Mouse (Mus musculus): ENCODE data around the gene Mall. TPM values are rescaled to one million over a fixed set of nuclear protein-coding genes. Genes with fewer than 3 reads are reported as not detected.

Mall gene
- total and polyA plus RNA-seq, 3 experiments, result 0.11 TPM; not detected in 2

GRCm38 (mm10) chr2:127655419-127655818, 74.3 kb downstream of the Mall start:
- H3K27me3 ChIP-seq (replicated peaks), result peaks cover 82% of the 10 kb centered on the region
- no peak overlapping the region for H3K27ac ChIP-seq (ENCODE audit: insufficient read depth, low read depth)
- H3K79me2 ChIP-seq (replicated peaks; ENCODE audit: control insufficient read depth, extremely low read depth, insufficient read depth, poor library complexity, severe bottlenecking), result no peaks in the 10 kb centered on the region
- in situ Hi-C loops (cut with MboI; ENCODE audit: low pct_ligation_motif_present, low pct_unique_long_range_greater_than_20kb, low sequenced_read_pairs), result no loop called here
- no peak overlapping the region for H3K9ac ChIP-seq (ENCODE audit: insufficient read depth, low read depth)
- H3K36me3 ChIP-seq (replicated peaks in 1 of 2; ENCODE audit: control insufficient read depth in 1 of 2, insufficient read depth in 1 of 2, low read length in 1 of 2), result no peaks in the 10 kb centered on the region
- dilution Hi-C loops (cut with MboI; ENCODE audit: extremely low pct_ligation_motif_present, extremely low pct_unique_long_range_greater_than_20kb, low sequenced_read_pairs), result no loop called here
- TF ChIP-seq MAX (IDR thresholded peaks at IDR 0.05; ENCODE audit: low read length) (no peak), EP300 (IDR thresholded peaks at IDR 0.05; ENCODE audit: low read length) (no peak), IRF4 (IDR thresholded peaks at IDR 0.05; ENCODE audit: low read depth, low read length) (no peak), UBTF (IDR thresholded peaks at IDR 0.05; ENCODE audit: low read depth, low read length) (no peak), POLR2A (IDR thresholded peaks at IDR 0.05; ENCODE audit: low read depth, low read length) (no peak), ZMIZ1 (IDR thresholded peaks at IDR 0.05; ENCODE audit: low read depth, low read length) (no peak), KAT2A (IDR thresholded peaks at IDR 0.05; ENCODE audit: insufficient replicate concordance, low read length) (no peak), PAX5 (IDR thresholded peaks at IDR 0.05; ENCODE audit: low read length) (no peak), ZKSCAN1 (IDR thresholded peaks at IDR 0.05; ENCODE audit: borderline replicate concordance, low read depth, low read length) (no peak), TBP (conservative IDR thresholded peaks at IDR 0.05; ENCODE audit: low read depth, low read length) (no peak), NELFE (IDR thresholded peaks at IDR 0.05; ENCODE audit: low read depth, low read length) (no peak)
- peaks cover 2% of the 10 kb centered on the region for H3K9me3 ChIP-seq (replicated peaks; ENCODE audit: low read length)
- DNase-seq (ENCODE audit: extremely low read depth), result no peak
- no peak overlapping the region for H3K4me2 ChIP-seq (ENCODE audit: insufficient read depth, low read depth, poor library complexity, severe bottlenecking)
- H3K4me1 ChIP-seq (ENCODE audit: control insufficient read depth in 1 of 2, insufficient read depth in 2 of 2), result no peaks in the 10 kb centered on the region
- H3K4me3 ChIP-seq (replicated peaks in 1 of 3; ENCODE audit: low read depth in 2 of 3, low read length in 2 of 3, poor library complexity in 1 of 3), result no peak overlapping the region

- dilution Hi-C loops (cut with MboI; ENCODE audit: extremely low pct_ligation_motif_present, extremely low pct_unique_long_range_greater_than_20kb, low sequenced_read_pairs), result no loop called here
- Histone ChIP-seq H3K4me1 (ENCODE audit: control insufficient read depth in 1 of 2, insufficient read depth in 2 of 2) (no peaks in the 10 kb centered on the region), H3K27me3 (replicated peaks) (peaks cover 82% of the 10 kb centered on the region), H3K4me2 (ENCODE audit: insufficient read depth, low read depth, poor library complexity, severe bottlenecking) (no peak overlapping the region), H3K4me3 (replicated peaks in 1 of 3; ENCODE audit: low read depth in 2 of 3, low read length in 2 of 3, poor library complexity in 1 of 3) (no peak overlapping the region), H3K36me3 (replicated peaks in 1 of 2; ENCODE audit: control insufficient read depth in 1 of 2, insufficient read depth in 1 of 2, low read length in 1 of 2) (no peaks in the 10 kb centered on the region), H3K9ac (ENCODE audit: insufficient read depth, low read depth) (no peak overlapping the region), H3K27ac (ENCODE audit: insufficient read depth, low read depth) (no peak overlapping the region), H3K79me2 (replicated peaks; ENCODE audit: control insufficient read depth, extremely low read depth, insufficient read depth, poor library complexity, severe bottlenecking) (no peaks in the 10 kb centered on the region), H3K9me3 (replicated peaks; ENCODE audit: low read length) (peaks cover 2% of the 10 kb centered on the region)
- TF ChIP-seq TBP (conservative IDR thresholded peaks at IDR 0.05; ENCODE audit: low read depth, low read length) (no peak), NELFE (IDR thresholded peaks at IDR 0.05; ENCODE audit: low read depth, low read length) (no peak), SMC3 (IDR thresholded peaks at IDR 0.05; ENCODE audit: low read depth, low read length) (no peak), ELF1 (IDR thresholded peaks at IDR 0.05; ENCODE audit: low read depth, low read length) (no peak), TCF12 (IDR thresholded peaks at IDR 0.05; ENCODE audit: low read depth, low read length) (no peak), CHD2 (IDR thresholded peaks at IDR 0.05; ENCODE audit: low read length) (no peak)
- in situ Hi-C loops (cut with MboI; ENCODE audit: low pct_ligation_motif_present, low pct_unique_long_range_greater_than_20kb, low sequenced_read_pairs), result no loop called here
- no peak for DNase-seq (ENCODE audit: extremely low read depth)
Observed at GRCm38 (mm10) chr2:127654786-127655185, 74.9 kb downstream of the Mall start.

Other genes starting within 250 kb of the Mall start
- not detected in 2 replicates for gene Kcnip3, start 207.8 kb downstream of the Mall start, total RNA-seq (2012; rRNA removed)
- not detected in 2 replicates for gene Kcnip3, start 207.8 kb downstream of the Mall start, total RNA-seq (2014; rRNA removed)
- gene Kcnip3, start 207.8 kb downstream of the Mall start, polyA plus RNA-seq (2012; ENCODE audit: insufficient read length, low read depth), result not detected in 2 replicates
- gene Prom2, start 188.5 kb downstream of the Mall start, total RNA-seq (2012; rRNA removed), result not detected in 2 replicates
- gene Prom2, start 188.5 kb downstream of the Mall start, total RNA-seq (2014; rRNA removed), result not detected in 2 replicates
- gene Prom2, start 188.5 kb downstream of the Mall start, polyA plus RNA-seq (2012; ENCODE audit: insufficient read length, low read depth), result not detected in 2 replicates
- gene Zfp661, start 142.8 kb downstream of the Mall start, total RNA-seq (2012; rRNA removed), result 4.1 and 4.7 TPM in 2 replicates
- 5.9 and 6.7 TPM in 2 replicates for gene Zfp661, start 142.8 kb downstream of the Mall start, total RNA-seq (2014; rRNA removed)
- 2.5 and 3.2 TPM in 2 replicates for gene Zfp661, start 142.8 kb downstream of the Mall start, polyA plus RNA-seq (2012; ENCODE audit: insufficient read length, low read depth)
- 173 and 188 TPM in 2 replicates for gene Mrps5, start 142.7 kb downstream of the Mall start, total RNA-seq (2012; rRNA removed)
- 144 and 186 TPM in 2 replicates for gene Mrps5, start 142.7 kb downstream of the Mall start, total RNA-seq (2014; rRNA removed)
- 210 and 278 TPM in 2 replicates for gene Mrps5, start 142.7 kb downstream of the Mall start, polyA plus RNA-seq (2012; ENCODE audit: insufficient read length, low read depth)
- gene Mal, start 73.2 kb downstream of the Mall start, total RNA-seq (2012; rRNA removed), result not detected in 2 replicates
- gene Mal, start 73.2 kb downstream of the Mall start, total RNA-seq (2014; rRNA removed), result not detected in 2 replicates
- not detected in 2 replicates for gene Mal, start 73.2 kb downstream of the Mall start, polyA plus RNA-seq (2012; ENCODE audit: insufficient read length, low read depth)
- 7.5 and 8.2 TPM in 2 replicates for gene Nphp1, start 59.0 kb upstream of the Mall start, total RNA-seq (2012; rRNA removed)
- 4.6 and 6.3 TPM in 2 replicates for gene Nphp1, start 59.0 kb upstream of the Mall start, total RNA-seq (2014; rRNA removed)
- gene Nphp1, start 59.0 kb upstream of the Mall start, polyA plus RNA-seq (2012; ENCODE audit: insufficient read length, low read depth), result 9.7 and 10.5 TPM in 2 replicates
- gene Mtln, start 62.6 kb upstream of the Mall start, total RNA-seq (2012; rRNA removed), result 43.9 and 51.3 TPM in 2 replicates
- gene Mtln, start 62.6 kb upstream of the Mall start, total RNA-seq (2014; rRNA removed), result 37.2 and 47.2 TPM in 2 replicates
- gene Mtln, start 62.6 kb upstream of the Mall start, polyA plus RNA-seq (2012; ENCODE audit: insufficient read length, low read depth), result 35.4 and 40.7 TPM in 2 replicates
- 46.6 and 47.0 TPM in 2 replicates for gene Bub1, start 101.9 kb upstream of the Mall start, total RNA-seq (2012; rRNA removed)
- gene Bub1, start 101.9 kb upstream of the Mall start, total RNA-seq (2014; rRNA removed), result 131 and 133 TPM in 2 replicates
- gene Bub1, start 101.9 kb upstream of the Mall start, polyA plus RNA-seq (2012; ENCODE audit: insufficient read length, low read depth), result 59.0 and 66.2 TPM in 2 replicates
- 0.25 and 0.29 TPM in 2 replicates for gene Acoxl, start 108.9 kb upstream of the Mall start, total RNA-seq (2012; rRNA removed)
- 0.15 TPM in 1 of 2 replicates, not detected in the other for gene Acoxl, start 108.9 kb upstream of the Mall start, total RNA-seq (2014; rRNA removed)
- gene Acoxl, start 108.9 kb upstream of the Mall start, polyA plus RNA-seq (2012; ENCODE audit: insufficient read length, low read depth), result 0.20 and 0.43 TPM in 2 replicates